Mouse (Mus musculus) CH12.LX (cell line): ENCODE results near the gene Gm21149.
"Not testable (repeated sequence)": the region's sequence is repeated elsewhere in the genome, so short reads cannot be mapped to it uniquely, and the experiment has no call there.

ENCODE experiments used
- CTCF ChIP-seq, 2 experiments: IDR thresholded peaks in 1 of 2; conservative IDR thresholded peaks in 1 of 2; 2 replicates each; pipeline ENCODE4 v1.5.1; 2011 to 2012; ENCODE audit warnings: low read depth in 2 of 2, low read length in 2 of 2, improper control_type of control experiment in 1 of 2, inconsistent platforms in 1 of 2, mild to moderate bottlenecking in 1 of 2, moderate library complexity in 1 of 2
- EP300 ChIP-seq: IDR thresholded peaks from 2 replicates; pipeline ENCODE4 v1.6.1; 2011; ENCODE audit warnings: low read length, improper control_type of control experiment
- ETS1 ChIP-seq: conservative IDR thresholded peaks from 2 replicates; pipeline ENCODE4 v1.6.1; 2012; ENCODE audit warnings: low read depth, mild to moderate bottlenecking, inconsistent platforms, low read length, improper control_type of control experiment, moderate library complexity
- MAX ChIP-seq: IDR thresholded peaks from 2 replicates; pipeline ENCODE4 v1.6.1; 2011; ENCODE audit warnings: low read length, improper control_type of control experiment
- POLR2A ChIP-seq: IDR thresholded peaks from 2 replicates; pipeline ENCODE4 v1.6.1; 2011; ENCODE audit warnings: low read depth, mild to moderate bottlenecking, improper control_type of control experiment, low read length

- not testable (repeated sequence) for TF ChIP-seq POLR2A; ETS1; CTCF (conservative IDR thresholded peaks at IDR 0.05 in 1 of 2, IDR thresholded peaks at IDR 0.05 in 1 of 2; ENCODE audit: low read depth in 2 of 2, low read length in 2 of 2); MAX; EP300
Observed at GRCm38 (mm10) chr5:15490934-15491333, 14.6 kb upstream of the Gm21149 start.
